Mouse (Mus musculus) embryonic facial prominence, embryonic 13.5 days (tissue): ENCODE measurements around the gene Ccdc173. TPM values are rescaled to one million over a fixed set of nuclear protein-coding genes. Genes with fewer than 3 reads are reported as not detected.
A peak's percentile ranks its signal among the peaks of the same experiment; 100 is the strongest.

Source experiments
- ATAC-seq: fragments of 200-750 bp; cut with Nextera tagmentation; 2 replicates; pipeline ENCODE4 v1.8.0; 2017; ENCODE audit warnings: low read depth; ENCODE audit not compliant: insufficient number of reproducible peaks, insufficient read depth, low FRiP score, low TSS enrichment
- H3K27ac ChIP-seq: fragments of 300-500 bp; sonication (generic); 2 replicates; pipeline ENCODE4 v1.5.1; 2015; ENCODE audit warnings: moderate library complexity, mild to moderate bottlenecking, inconsistent platforms
- H3K27me3 ChIP-seq: fragments of 300-500 bp; sonication (generic); 2 replicates; pipeline ENCODE4 v1.6.1; 2015; ENCODE audit warnings: mild to moderate bottlenecking, inconsistent platforms
- H3K36me3 ChIP-seq: fragments of 300-500 bp; sonication (generic); 2 replicates; pipeline ENCODE4 v1.6.1; 2015; ENCODE audit warnings: mild to moderate bottlenecking, inconsistent platforms
- H3K4me1 ChIP-seq: fragments of 300-500 bp; sonication (generic); 2 replicates; pipeline ENCODE4 v1.6.1; 2015; ENCODE audit warnings: inconsistent platforms
- H3K4me2 ChIP-seq: fragments of 300-500 bp; sonication (generic); 2 replicates; pipeline ENCODE4 v1.6.1; 2015; ENCODE audit warnings: moderate library complexity, mild to moderate bottlenecking, inconsistent platforms
- H3K4me3 ChIP-seq: fragments of 300-500 bp; sonication (generic); 2 replicates; pipeline ENCODE4 v1.5.1; 2015; ENCODE audit warnings: mild to moderate bottlenecking, inconsistent platforms
- H3K9ac ChIP-seq: fragments of 300-500 bp; sonication (generic); 2 replicates; pipeline ENCODE4 v1.6.1; 2015; ENCODE audit warnings: mild to moderate bottlenecking, inconsistent platforms
- H3K9me3 ChIP-seq: fragments of 300-500 bp; sonication (generic); 2 replicates; pipeline ENCODE4 v1.6.1; 2016; ENCODE audit warnings: inconsistent platforms
- WGBS: fragments of 180-500 bp; shearing (Covaris S2); methylation state at CpG from one replicate; pipeline ENCODE4 v1.1.7; 2015; ENCODE audit warnings: mixed read lengths; 5-methylcytosine and 5-hydroxymethylcytosine counted together
- polyA plus RNA-seq: library from polyadenylated mRNA; unstranded; fragments of >200 nt; fragmentation: Nextera tagmentation; extraction: Ambion mirVana; gene quantifications from 2 replicates; pipeline ENCODE4 v1.2.1, GENCODE M21; 2015

Gene Ccdc173
- polyA plus RNA-seq, result 3.3 and 3.6 TPM in 2 replicates

- H3K9me3 ChIP-seq, result no peaks in the 10 kb centered on the region
- ATAC-seq, result peak; percentile 93
- peak within 1 kb of the TSS; percentile 71 for H3K4me2 ChIP-seq
- H3K36me3 ChIP-seq, result peaks cover 21% of the 10 kb centered on the region
- H3K9ac ChIP-seq, result peak within 1 kb of the TSS; percentile 83
- H3K27ac ChIP-seq, result peak within 1 kb of the TSS; percentile 90
- 2% methylated on average over 48 of the region's 48 CpGs for WGBS
- peaks cover 9% of the 10 kb centered on the region; the same call in 1 of the 2 replicates for H3K4me1 ChIP-seq
- H3K27me3 ChIP-seq, result no peaks in the 10 kb centered on the region
- H3K4me3 ChIP-seq, result peak within 1 kb of the TSS; percentile 77
Observed at GRCm38 (mm10) chr2:69789429-69790069, at the start of gene Ccdc173, which contains the start of gene Phospho2. Gene Ccdc173 (minus strand): TSS chr2:69789575. Gene Phospho2 (plus strand): TSS chr2:69789623.

GRCm38 (mm10) chr2:69838707-69839106 lies 49.3 kb upstream of the Ccdc173 start:
- ATAC-seq, result no peak
- no peak overlapping the region for H3K27ac ChIP-seq
- no peak overlapping the region for H3K4me3 ChIP-seq

DNA sequence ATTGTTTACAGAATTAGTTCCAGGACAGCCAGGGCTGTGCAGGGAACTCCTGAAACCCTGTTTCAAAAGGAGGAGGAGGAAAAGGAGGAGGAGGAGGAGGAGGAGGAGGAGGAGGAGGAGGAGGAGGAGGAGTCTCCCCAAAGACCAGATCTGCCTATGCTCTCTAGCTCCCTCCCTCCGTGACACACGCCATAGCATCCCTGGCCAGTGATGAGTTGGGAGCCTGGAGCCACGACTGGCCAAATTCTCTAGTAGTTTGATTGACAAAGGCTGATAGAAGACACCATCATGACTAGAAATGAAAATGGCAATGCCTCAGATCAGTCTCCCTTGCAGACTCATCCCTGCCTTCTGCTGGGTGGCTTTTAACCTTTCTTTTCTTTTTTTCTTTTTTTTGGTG lies 48.6 kb upstream of the Ccdc173 start:
- peaks cover 32% of the 10 kb centered on the region for H3K36me3 ChIP-seq
- no peaks in the 10 kb centered on the region for H3K27me3 ChIP-seq
- 34% methylated on average over 3 of the region's 3 CpGs for WGBS
- no peaks in the 10 kb centered on the region for H3K9me3 ChIP-seq
- H3K9ac ChIP-seq, result no peak overlapping the region
- no peak overlapping the region for H3K4me3 ChIP-seq
- no peak overlapping the region for H3K4me2 ChIP-seq
- no peak for ATAC-seq
- no peaks in the 10 kb centered on the region for H3K4me1 ChIP-seq
- no peak overlapping the region for H3K27ac ChIP-seq

More at GRCm38 (mm10) chr2:69838707-69839106, 49.3 kb upstream of the Ccdc173 start:
- Histone ChIP-seq H3K4me2 (no peak overlapping the region), H3K27me3 (no peaks in the 10 kb centered on the region), H3K36me3 (peaks cover 25% of the 10 kb centered on the region), H3K4me1 (no peaks in the 10 kb centered on the region), H3K9ac (no peak overlapping the region), H3K9me3 (no peaks in the 10 kb centered on the region)

- ATAC-seq, result no peak
- peaks cover 38% of the 10 kb centered on the region for H3K36me3 ChIP-seq
- H3K27me3 ChIP-seq, result no peaks in the 10 kb centered on the region
- H3K4me1 ChIP-seq, result no peaks in the 10 kb centered on the region
- H3K27ac ChIP-seq, result no peak overlapping the region
- no peak overlapping the region for H3K9ac ChIP-seq
- H3K4me2 ChIP-seq, result no peak overlapping the region
- H3K4me3 ChIP-seq, result no peak overlapping the region
- WGBS, result 80% methylated on average over 7 of the region's 7 CpGs
- H3K9me3 ChIP-seq, result no peaks in the 10 kb centered on the region
Observed at GRCm38 (mm10) chr2:69837244-69837967, 48.0 kb upstream of the Ccdc173 start.

- ATAC-seq, result no peak
- H3K4me3 ChIP-seq, result no peak overlapping the region
- no peak overlapping the region for H3K4me2 ChIP-seq
- H3K27ac ChIP-seq, result no peak overlapping the region
- 89% methylated on average over 8 of the region's 8 CpGs for WGBS
- no peaks in the 10 kb centered on the region for H3K27me3 ChIP-seq
- no peaks in the 10 kb centered on the region for H3K4me1 ChIP-seq
- no peak overlapping the region for H3K9ac ChIP-seq
- peaks cover 68% of the 10 kb centered on the region for H3K36me3 ChIP-seq
- no peaks in the 10 kb centered on the region for H3K9me3 ChIP-seq
Observed at GRCm38 (mm10) chr2:69830116-69830515, 40.7 kb upstream of the Ccdc173 start.

GRCm38 (mm10) chr2:69829680-69830079 lies 40.3 kb upstream of the Ccdc173 start:
- Histone ChIP-seq H3K4me1 (0 out of 2 replicates have a peak, but pooled peaks cover under 1% of the 10 kb centered on the region), H3K4me2 (no peak overlapping the region), H3K27me3 (no peaks in the 10 kb centered on the region), H3K27ac (no peak overlapping the region), H3K4me3 (no peak overlapping the region), H3K36me3 (peaks cover 68% of the 10 kb centered on the region), H3K9me3 (no peaks in the 10 kb centered on the region), H3K9ac (no peak overlapping the region)
- no peak for ATAC-seq
- 91% methylated on average over 2 of the region's 2 CpGs for WGBS

GRCm38 (mm10) chr2:69828031-69828430 lies 38.7 kb upstream of the Ccdc173 start:
- Histone ChIP-seq H3K4me1 (peaks cover 13% of the 10 kb centered on the region), H3K9ac (no peak overlapping the region), H3K9me3 (no peaks in the 10 kb centered on the region), H3K27ac (no peak overlapping the region), H3K4me3 (no peak overlapping the region), H3K36me3 (peaks cover 58% of the 10 kb centered on the region), H3K27me3 (no peaks in the 10 kb centered on the region), H3K4me2 (no peak overlapping the region)
- ATAC-seq, result no peak
- WGBS, result 52% methylated on average over 7 of the region's 7 CpGs

GRCm38 (mm10) chr2:69826380-69826779 lies 37.0 kb upstream of the Ccdc173 start:
- no peak overlapping the region for H3K4me2 ChIP-seq
- H3K4me1 ChIP-seq, result peaks cover 16% of the 10 kb centered on the region
- H3K9me3 ChIP-seq, result no peaks in the 10 kb centered on the region
- no peak overlapping the region for H3K27ac ChIP-seq
- no peak overlapping the region for H3K9ac ChIP-seq
- peaks cover 48% of the 10 kb centered on the region for H3K36me3 ChIP-seq
- WGBS, result 78% methylated on average over 2 of the region's 2 CpGs
- no peak for ATAC-seq
- no peaks in the 10 kb centered on the region for H3K27me3 ChIP-seq
- H3K4me3 ChIP-seq, result no peak overlapping the region

DNA sequence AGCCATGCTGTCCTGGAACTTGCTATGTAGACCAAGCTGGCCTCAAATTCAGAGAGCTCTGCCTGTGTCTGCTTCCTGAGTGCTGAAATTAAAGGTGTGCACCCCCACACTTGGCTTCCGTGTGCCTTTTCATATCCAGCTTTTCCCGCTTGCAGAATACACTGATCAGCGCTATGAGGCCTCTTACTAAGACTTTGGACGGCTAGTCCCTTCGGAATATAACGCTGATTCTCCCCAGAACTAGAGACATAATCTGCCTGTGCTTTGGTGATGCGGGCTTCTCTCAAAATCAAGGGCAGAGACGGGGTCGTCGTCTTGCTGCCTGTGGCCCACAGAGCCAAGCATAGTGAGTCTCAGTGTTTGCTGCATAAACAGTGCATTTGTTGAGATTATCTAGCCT lies 36.5 kb upstream of the Ccdc173 start:
- WGBS, result 78% methylated on average over 10 of the region's 10 CpGs

DNA sequence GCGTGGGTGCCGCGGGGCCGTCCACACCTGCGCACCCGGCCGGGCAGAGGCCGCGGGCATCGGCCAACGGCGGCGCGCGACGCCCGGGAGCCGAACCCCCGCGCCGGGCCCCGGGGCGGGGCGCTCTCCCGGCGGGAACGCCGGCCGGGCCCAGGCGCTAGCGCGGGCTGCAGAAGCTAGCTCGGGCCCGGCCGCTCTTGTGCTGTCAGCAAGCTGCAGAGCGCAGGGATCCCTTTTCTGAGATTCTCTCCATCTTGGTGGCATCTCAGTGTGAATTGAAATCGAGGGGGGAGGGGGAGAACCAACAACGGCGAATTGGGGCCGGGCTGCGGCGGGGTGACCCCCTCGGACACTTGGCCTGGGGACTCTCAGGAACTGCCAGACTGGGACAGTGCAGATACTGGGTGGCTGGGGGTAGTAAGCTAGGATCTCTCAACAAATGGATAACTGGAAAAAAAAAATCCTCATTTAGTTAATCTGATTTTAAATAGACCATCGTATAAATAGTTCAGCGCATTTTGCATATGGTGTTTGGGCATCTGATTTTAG lies 33.8 kb upstream of the Ccdc173 start:
- H3K27me3 ChIP-seq, result no peaks in the 10 kb centered on the region

More for the DNA sequence above, 36.5 kb upstream of the Ccdc173 start:
- no peaks in the 10 kb centered on the region for H3K9me3 ChIP-seq
- peaks cover 16% of the 10 kb centered on the region for H3K4me1 ChIP-seq
- H3K4me3 ChIP-seq, result no peak overlapping the region
- H3K27me3 ChIP-seq, result no peaks in the 10 kb centered on the region
- H3K36me3 ChIP-seq, result peaks cover 43% of the 10 kb centered on the region
- H3K4me2 ChIP-seq, result no peak overlapping the region
- ATAC-seq, result no peak
- no peak overlapping the region for H3K9ac ChIP-seq
- H3K27ac ChIP-seq, result no peak overlapping the region

GRCm38 (mm10) chr2:69822361-69823128 lies 33.2 kb upstream of the Ccdc173 start:
- WGBS, result under 1% methylated on average over 65 of the region's 80 CpGs
- Histone ChIP-seq H3K4me2 (peak overlapping the region; percentile 74), H3K36me3 (peaks cover 20% of the 10 kb centered on the region), H3K4me1 (peaks cover 16% of the 10 kb centered on the region), H3K4me3 (peak overlapping the region; percentile 82), H3K9ac (peak overlapping the region; percentile 93), H3K9me3 (no peaks in the 10 kb centered on the region), H3K27ac (peak overlapping the region; percentile 95), H3K27me3 (no peaks in the 10 kb centered on the region)
- peak; percentile 76 for ATAC-seq

More for the DNA sequence above, 33.8 kb upstream of the Ccdc173 start:
- H3K27ac ChIP-seq, result peak overlapping the region; percentile 95
- H3K9me3 ChIP-seq, result no peaks in the 10 kb centered on the region
- peaks cover 20% of the 10 kb centered on the region for H3K36me3 ChIP-seq
- H3K4me2 ChIP-seq, result peak overlapping the region; percentile 74
- WGBS, result 2% methylated on average over 42 of the region's 45 CpGs
- H3K4me1 ChIP-seq, result peaks cover 16% of the 10 kb centered on the region
- H3K4me3 ChIP-seq, result peak overlapping the region; percentile 82
- peak overlapping the region; percentile 93 for H3K9ac ChIP-seq
- peak; percentile 65; the same call in 1 of the 2 replicates for ATAC-seq
